Mouse (Mus musculus): ENCODE results near the gene Micall1. TPM values are rescaled to one million over a fixed set of nuclear protein-coding genes. Genes with fewer than 3 reads are reported as not detected.
A peak's percentile ranks its signal among the peaks of the same experiment; 100 is the strongest.

The Micall1 gene
- polyA plus RNA-seq, 2 experiments = 12.8 to 31.0 TPM

DNA sequence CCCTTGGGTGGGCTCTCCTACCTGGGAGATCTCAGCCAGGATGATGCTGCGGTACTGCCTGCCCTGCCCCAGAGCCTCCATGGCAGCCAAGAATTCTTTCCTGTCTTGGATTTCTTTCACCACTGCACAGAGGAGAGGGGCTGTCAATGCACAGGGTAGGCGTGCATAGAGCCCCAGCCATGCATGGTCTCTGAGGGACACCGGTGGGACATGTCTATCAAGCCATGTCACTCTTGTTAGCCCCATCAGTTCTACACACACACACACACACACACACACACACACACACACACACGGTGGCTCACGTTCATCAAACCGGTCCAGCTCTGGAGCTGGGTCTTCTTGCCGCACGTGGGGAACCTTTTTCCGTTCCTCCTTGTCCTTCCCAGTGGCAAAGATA, 26.6 kb downstream of the Micall1 start:
- ATAC-seq (ENCODE audit: low FRiP score, low read depth) (no peak), DNase-seq (ENCODE audit: low spot score) (no peak)
- Histone ChIP-seq H3K27me3 (ENCODE audit: control insufficient read depth, insufficient read depth, low read length) (no peaks in the 10 kb centered on the region), H3K27ac (replicated peaks; ENCODE audit: low read depth, low read length) (peak overlapping the region; percentile 41; the same call in 1 of the 2 replicates), H3K4me2 (replicated peaks; ENCODE audit: low read depth, low read length, severe bottlenecking) (no peak overlapping the region), H3K4me1 (ENCODE audit: control insufficient read depth, insufficient read depth, low read length) (peaks cover 13% of the 10 kb centered on the region), H3K9ac (ENCODE audit: low read depth, low read length, severe bottlenecking) (no peak overlapping the region), H3K36me3 (ENCODE audit: control insufficient read depth, insufficient read depth, low read length) (peaks cover 43% of the 10 kb centered on the region), H3K4me3 (replicated peaks; ENCODE audit: low read length) (no peak overlapping the region), H3K9me3 (ENCODE audit: control insufficient read depth, low read length) (no peaks in the 10 kb centered on the region)
- WGBS = 69% methylated on average over 9 of the region's 9 CpGs
- no peak for TF ChIP-seq POLR2A (IDR thresholded peaks at IDR 0.05; ENCODE audit: borderline replicate concordance, extremely low read depth, insufficient read depth, insufficient read length)

DNA sequence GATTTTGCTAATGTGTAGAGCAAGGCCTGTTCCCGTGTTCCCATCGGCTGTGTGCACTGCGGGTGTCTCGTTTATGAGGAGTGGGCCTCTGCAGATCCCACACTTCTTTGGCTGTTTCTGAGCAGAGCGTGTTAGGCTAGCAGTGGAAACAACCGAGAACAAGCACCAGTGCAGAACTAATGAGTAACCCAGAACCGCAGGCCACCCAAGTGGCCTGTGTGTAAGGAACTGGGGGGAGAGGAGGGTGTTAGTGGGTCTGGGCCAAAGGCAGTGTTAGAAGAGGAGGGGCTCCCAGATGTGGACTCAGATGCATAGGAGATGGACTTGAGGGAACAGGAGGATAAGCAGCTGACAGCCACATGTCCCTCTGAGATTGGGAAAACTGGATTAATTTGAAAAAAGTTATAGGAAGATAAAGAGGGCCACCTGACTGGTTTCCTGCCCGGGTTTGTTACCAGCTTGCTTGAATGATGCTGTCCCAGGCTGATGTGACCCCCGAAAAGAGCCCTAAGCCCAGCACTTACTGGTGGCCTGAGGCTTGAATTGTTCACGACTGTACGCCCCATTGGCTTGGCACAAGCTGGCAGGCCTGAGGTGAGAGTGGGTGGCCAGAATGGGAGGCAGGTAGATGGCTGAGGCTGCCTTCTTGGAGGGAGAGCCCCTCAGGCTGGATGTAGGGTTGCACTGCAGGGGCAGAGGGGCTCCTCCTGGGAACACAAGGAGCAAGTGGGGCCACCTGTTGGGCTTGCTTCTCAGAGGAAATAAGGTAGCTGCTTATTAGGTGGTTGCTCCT, 27.3 kb downstream of the Micall1 start:
- Histone ChIP-seq H3K4me2 (replicated peaks; ENCODE audit: low read depth, low read length, severe bottlenecking) (no peak overlapping the region), H3K4me3 (replicated peaks; ENCODE audit: low read length) (no peak overlapping the region), H3K9me3 (ENCODE audit: control insufficient read depth, low read length) (no peaks in the 10 kb centered on the region), H3K36me3 (ENCODE audit: control insufficient read depth, insufficient read depth, low read length) (peaks cover 36% of the 10 kb centered on the region), H3K27me3 (ENCODE audit: control insufficient read depth, insufficient read depth, low read length) (no peaks in the 10 kb centered on the region), H3K9ac (ENCODE audit: low read depth, low read length, severe bottlenecking) (no peak overlapping the region), H3K27ac (replicated peaks; ENCODE audit: low read depth, low read length) (peak overlapping the region; percentile 41), H3K4me1 (ENCODE audit: control insufficient read depth, insufficient read depth, low read length) (peaks cover 13% of the 10 kb centered on the region)
- WGBS = 42% methylated on average over 11 of the region's 11 CpGs
- peak; percentile 42 for DNase-seq (ENCODE audit: low spot score)
- ATAC-seq (ENCODE audit: low FRiP score, low read depth) = peak; percentile 46; the same call in 1 of the 2 replicates
- no peak for TF ChIP-seq POLR2A (IDR thresholded peaks at IDR 0.05; ENCODE audit: borderline replicate concordance, extremely low read depth, insufficient read depth, insufficient read length)

DNA sequence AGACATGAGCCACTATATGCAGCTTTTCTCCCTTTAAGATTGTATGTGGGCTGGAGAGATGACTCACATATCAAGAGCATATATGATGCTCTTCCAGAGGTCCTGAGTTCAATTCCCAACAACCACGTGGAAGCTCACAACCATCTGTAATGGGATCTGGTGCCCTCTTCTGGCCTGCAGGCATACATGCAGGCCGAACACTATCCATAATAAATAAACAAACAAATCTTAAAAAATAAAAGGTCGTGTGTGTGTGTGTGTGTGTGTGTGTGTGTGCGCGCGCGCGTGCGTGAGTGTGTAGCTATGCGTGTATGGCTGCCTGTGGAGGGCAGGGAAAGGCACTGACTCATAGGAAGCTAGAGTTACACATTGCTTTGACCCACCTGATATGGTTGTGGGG, 30.9 kb downstream of the Micall1 start:
- Histone ChIP-seq H3K36me3 (ENCODE audit: control insufficient read depth, insufficient read depth, low read length) (peaks cover 8% of the 10 kb centered on the region; the same call in 1 of the 2 replicates), H3K27ac (replicated peaks; ENCODE audit: low read depth, low read length) (no peak overlapping the region), H3K27me3 (ENCODE audit: control insufficient read depth, insufficient read depth, low read length) (no peaks in the 10 kb centered on the region), H3K9me3 (ENCODE audit: control insufficient read depth, low read length) (no peaks in the 10 kb centered on the region), H3K4me2 (replicated peaks; ENCODE audit: low read depth, low read length, severe bottlenecking) (no peak overlapping the region), H3K9ac (ENCODE audit: low read depth, low read length, severe bottlenecking) (no peak overlapping the region), H3K4me3 (replicated peaks; ENCODE audit: low read length) (no peak overlapping the region), H3K4me1 (ENCODE audit: control insufficient read depth, insufficient read depth, low read length) (peaks cover 16% of the 10 kb centered on the region)
- ATAC-seq (ENCODE audit: low FRiP score, low read depth) = no peak
- no peak for TF ChIP-seq POLR2A (IDR thresholded peaks at IDR 0.05; ENCODE audit: borderline replicate concordance, extremely low read depth, insufficient read depth, insufficient read length)
- WGBS = 62% methylated on average over 10 of the region's 10 CpGs
- no peak for DNase-seq (ENCODE audit: low spot score)

DNA sequence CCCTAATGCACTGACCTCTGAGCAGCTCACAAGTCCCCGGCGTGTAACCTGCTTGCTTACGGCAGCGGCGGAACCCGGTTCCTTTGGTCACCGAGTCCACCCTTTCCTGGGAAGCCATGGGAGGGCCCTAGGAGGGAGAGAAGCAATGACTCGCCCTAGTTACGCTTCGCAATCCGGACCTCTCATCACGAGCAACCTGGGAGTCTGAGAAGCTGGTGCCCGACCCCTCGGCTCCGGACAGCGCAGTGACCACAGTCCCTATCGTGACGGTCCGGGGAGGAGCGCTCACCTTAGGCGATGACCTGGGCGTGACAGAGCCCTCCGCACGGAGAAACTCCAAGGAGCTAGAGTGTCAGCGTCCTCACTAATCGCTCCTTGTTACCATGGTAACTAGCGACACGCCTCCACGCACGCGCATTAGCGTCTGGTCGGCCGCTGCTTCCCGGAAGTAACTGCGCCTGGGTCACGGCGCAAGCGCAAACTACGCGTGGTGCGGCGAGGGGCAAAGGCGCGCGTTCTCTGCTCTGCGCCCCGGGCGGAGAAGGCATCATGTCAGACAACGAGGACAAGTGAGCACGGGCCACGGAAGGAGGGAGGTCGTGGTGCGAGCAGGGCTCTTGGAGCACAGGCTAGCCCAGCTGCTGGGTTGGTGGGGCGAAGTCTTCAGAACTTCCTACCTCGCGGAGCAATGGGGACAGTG, 32.3 kb downstream of the Micall1 start, which contains the start of the genes Polr2f and 1700088E04Rik:
TSS of gene Polr2f (plus strand) at position 144 of the 700 bp plus-strand sequence.
TSS of gene 1700088E04Rik (minus strand) at position 388 of the 700 bp plus-strand sequence.
- H3K9ac ChIP-seq (ENCODE audit: low read depth, low read length, severe bottlenecking) = peak within 1 kb of the TSS; percentile 68
- H3K4me3 ChIP-seq (replicated peaks; ENCODE audit: low read length) = peak within 1 kb of the TSS; percentile 88
- ATAC-seq (ENCODE audit: low FRiP score, low read depth) (peak; percentile 90), DNase-seq (ENCODE audit: low spot score) (peak; percentile 95)
- H3K27ac ChIP-seq (replicated peaks; ENCODE audit: low read depth, low read length) = no peak within 1 kb of the TSS
- under 1% methylated on average over 57 of the region's 57 CpGs for WGBS
- H3K36me3 ChIP-seq (ENCODE audit: control insufficient read depth, insufficient read depth, low read length) = peaks cover 17% of the 10 kb centered on the region
- H3K4me1 ChIP-seq (ENCODE audit: control insufficient read depth, insufficient read depth, low read length) = 0 out of 2 replicates have a peak, but pooled peaks cover 8% of the 10 kb centered on the region
- no peaks in the 10 kb centered on the region for H3K27me3 ChIP-seq (ENCODE audit: control insufficient read depth, insufficient read depth, low read length)
- no peak for TF ChIP-seq POLR2A (IDR thresholded peaks at IDR 0.05; ENCODE audit: borderline replicate concordance, extremely low read depth, insufficient read depth, insufficient read length)
- no peaks in the 10 kb centered on the region for H3K9me3 ChIP-seq (ENCODE audit: control insufficient read depth, low read length)
- H3K4me2 ChIP-seq (replicated peaks; ENCODE audit: low read depth, low read length, severe bottlenecking) = peak within 1 kb of the TSS; percentile 96

DNA sequence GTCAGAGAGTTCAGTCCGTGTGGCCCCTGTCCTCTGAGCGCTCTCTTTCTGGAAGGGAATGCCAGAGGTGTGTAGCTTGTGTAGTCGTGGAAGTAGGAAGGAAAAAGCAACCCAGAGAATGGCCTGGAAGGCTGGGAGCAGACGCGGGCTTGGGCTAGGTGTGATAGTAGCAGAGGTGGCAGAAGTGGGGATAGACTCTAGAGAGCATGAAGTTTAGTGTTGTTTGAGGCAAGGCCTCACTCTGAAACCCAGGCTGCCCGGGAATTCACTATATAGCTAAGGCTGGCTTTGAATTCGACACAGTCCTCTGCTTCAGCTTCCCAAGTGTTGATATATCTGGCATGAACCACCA, 32.8 kb downstream of the Micall1 start:
- WGBS = under 1% methylated on average over 7 of the region's 7 CpGs
- H3K27ac ChIP-seq (replicated peaks; ENCODE audit: low read depth, low read length) = no peak overlapping the region
- H3K4me3 ChIP-seq (replicated peaks; ENCODE audit: low read length) = peak overlapping the region; percentile 88
- H3K9me3 ChIP-seq (ENCODE audit: control insufficient read depth, low read length) = no peaks in the 10 kb centered on the region
- H3K4me2 ChIP-seq (replicated peaks; ENCODE audit: low read depth, low read length, severe bottlenecking) = peak overlapping the region; percentile 96
- DNase-seq (ENCODE audit: low spot score) (no peak), ATAC-seq (ENCODE audit: low FRiP score, low read depth) (peak; percentile 29; the same call in 1 of the 2 replicates)
- TF ChIP-seq POLR2A (IDR thresholded peaks at IDR 0.05; ENCODE audit: borderline replicate concordance, extremely low read depth, insufficient read depth, insufficient read length) = no peak
- 0 out of 2 replicates have a peak, but pooled peaks cover 4% of the 10 kb centered on the region for H3K4me1 ChIP-seq (ENCODE audit: control insufficient read depth, insufficient read depth, low read length)
- H3K36me3 ChIP-seq (ENCODE audit: control insufficient read depth, insufficient read depth, low read length) = peaks cover 22% of the 10 kb centered on the region
- peak overlapping the region; percentile 68 for H3K9ac ChIP-seq (ENCODE audit: low read depth, low read length, severe bottlenecking)
- no peaks in the 10 kb centered on the region for H3K27me3 ChIP-seq (ENCODE audit: control insufficient read depth, insufficient read depth, low read length)

Measured in limb, embryonic 14.5 days (tissue).